Mouse (Mus musculus): ENCODE measurements around the gene Tas2r135.

Tas2r135 gene

GRCm38 (mm10) chr6:42434446-42434845, 29.2 kb downstream of the Tas2r135 start, which contains the start of gene Tas2r126:
Gene Tas2r126, plus strand, starts transcription at chr6:42434535.
- no peak for DNase-seq (ENCODE audit: low spot score)

- DNase-seq (ENCODE audit: low spot score) = no peak
Measured at GRCm38 (mm10) chr6:42435490-42435889, 30.3 kb downstream of the Tas2r135 start.

- DNase-seq (ENCODE audit: low spot score) = no peak
Measured at GRCm38 (mm10) chr6:42441395-42441794, 36.2 kb downstream of the Tas2r135 start.

GRCm38 (mm10) chr6:42444491-42444890, 39.3 kb downstream of the Tas2r135 start:
- no peak for DNase-seq (ENCODE audit: low spot score)

DNA sequence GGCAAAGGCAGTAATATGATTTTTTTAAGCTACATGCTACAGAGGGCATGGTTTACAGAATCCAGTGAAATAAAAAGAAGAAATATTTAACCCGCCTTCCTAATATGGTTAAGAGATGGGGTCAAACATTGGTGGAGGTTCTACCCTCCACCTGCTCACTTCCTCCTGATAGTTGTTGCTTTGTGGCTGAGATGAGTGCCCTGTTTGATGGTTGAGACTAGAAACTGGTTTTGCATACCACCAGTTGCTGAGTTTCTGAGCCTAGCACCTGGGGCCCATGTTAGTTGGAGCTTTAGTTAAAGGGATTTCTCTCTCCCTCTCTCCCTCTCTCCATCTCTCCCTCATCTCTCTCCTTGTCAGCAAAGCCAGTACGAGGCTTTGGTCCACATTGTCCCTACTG, 42.1 kb downstream of the Tas2r135 start:
- no peak for DNase-seq (ENCODE audit: low spot score)
